Mouse (Mus musculus) heart, embryonic 11.5 days (tissue): ENCODE results near the gene Tunar. TPM values are rescaled to one million over a fixed set of nuclear protein-coding genes. Genes with fewer than 3 reads are reported as not detected.

Source experiments
- ATAC-seq: fragments of 200-750 bp; cut with Nextera tagmentation; replicated peaks from 2 replicates; pipeline ENCODE4 v1.8.0; 2017; ENCODE audit warnings: moderate library complexity; ENCODE audit not compliant: insufficient number of reproducible peaks, low FRiP score, low TSS enrichment
- H3K27ac ChIP-seq: fragments of 300-500 bp; sonication (generic); 2 replicates; pipeline ENCODE4 v1.5.1; 2014; ENCODE audit warnings: mild to moderate bottlenecking, low read depth, low read length
- H3K27me3 ChIP-seq: fragments of 300-500 bp; sonication (generic); 2 replicates; pipeline ENCODE4 v1.6.1; 2014; ENCODE audit warnings: mild to moderate bottlenecking, low read length, mixed read lengths; ENCODE audit not compliant: control insufficient read depth, insufficient read depth
- H3K36me3 ChIP-seq: fragments of 300-500 bp; sonication (generic); 2 replicates; pipeline ENCODE4 v1.6.1; 2014; ENCODE audit warnings: mild to moderate bottlenecking, low read length, moderate library complexity, mixed read lengths; ENCODE audit not compliant: control insufficient read depth, insufficient read depth
- H3K4me1 ChIP-seq: fragments of 300-500 bp; sonication (generic); 2 replicates; pipeline ENCODE4 v1.6.1; 2014; ENCODE audit warnings: low read length; ENCODE audit not compliant: control insufficient read depth, insufficient read depth
- H3K4me2 ChIP-seq: fragments of 300-500 bp; sonication (generic); 2 replicates; pipeline ENCODE4 v1.6.1; 2014; ENCODE audit warnings: mild to moderate bottlenecking, moderate library complexity
- H3K4me3 ChIP-seq: fragments of 300-500 bp; sonication (generic); 2 replicates; pipeline ENCODE4 v1.5.1; 2014; ENCODE audit warnings: low read depth, low read length
- H3K9ac ChIP-seq: fragments of 300-500 bp; sonication (generic); 2 replicates; pipeline ENCODE4 v1.6.1; 2014; ENCODE audit warnings: mild to moderate bottlenecking, low read depth, low read length, moderate library complexity
- H3K9me3 ChIP-seq: fragments of 300-500 bp; sonication (generic); replicated peaks from 2 replicates; pipeline ENCODE4 v1.6.1; 2016; ENCODE audit warnings: low read length; ENCODE audit not compliant: control insufficient read depth
- WGBS: fragments of 180-500 bp; shearing (Covaris S2); extraction: QIAGEN DNeasy Blood & Tissue Kit; methylation state at CpG from one replicate; pipeline ENCODE4 v1.1.7; 2014; ENCODE audit not compliant: insufficient replicate concordance; 5-methylcytosine and 5-hydroxymethylcytosine counted together
- polyA plus RNA-seq: library from polyadenylated mRNA; unstranded; fragments of >200 nt; fragmentation: Nextera tagmentation; extraction: Ambion mirVana; gene quantifications from 2 replicates; pipeline ENCODE4 v1.2.1, GENCODE M21; 2014

Gene Tunar
- polyA plus RNA-seq, 1 experiment from 2014 or later = 0.14 TPM

DNA sequence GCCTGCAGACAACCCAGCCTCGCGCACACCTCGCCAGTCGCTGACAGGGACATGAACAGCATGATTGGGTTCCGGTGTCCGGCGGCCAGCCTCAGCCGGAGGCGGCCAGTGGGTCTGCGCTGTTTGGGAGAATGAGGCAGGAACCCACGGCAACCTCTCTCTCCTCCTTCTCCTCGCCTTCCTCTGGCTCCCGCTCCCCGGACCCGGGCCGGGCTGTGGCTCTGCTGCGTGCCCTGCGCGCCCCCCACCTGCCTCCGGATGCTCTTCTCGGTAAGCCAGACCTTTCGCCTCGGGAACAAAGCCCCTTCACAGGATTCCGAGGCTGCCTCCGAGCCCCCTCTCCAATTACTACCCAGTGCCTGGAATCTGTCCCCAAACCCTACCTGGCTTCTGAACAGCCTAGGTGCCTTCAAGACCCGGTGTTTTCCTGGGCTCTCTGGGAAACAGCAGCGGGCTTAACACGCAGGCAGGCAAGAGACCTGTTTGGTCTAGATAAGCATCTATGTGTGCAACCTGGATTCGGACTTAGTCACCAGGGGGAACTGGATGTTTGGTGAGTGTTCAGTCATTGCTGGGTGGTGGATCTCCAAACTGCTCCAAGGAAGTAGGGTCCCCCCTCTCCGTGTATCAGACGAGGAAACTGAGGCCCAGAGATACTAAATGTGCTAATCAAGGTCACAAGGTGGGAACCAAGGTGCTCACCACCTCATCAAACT, 3.8 kb downstream of the Tunar start:
- Histone ChIP-seq H3K9me3 (no peaks in the 10 kb centered on the region), H3K4me1 (peaks cover 6% of the 10 kb centered on the region; the same call in 1 of the 2 replicates), H3K27me3 (peaks cover 54% of the 10 kb centered on the region), H3K9ac (0 out of 2 replicates have a peak overlapping the region, but pooled peaks have one; percentile 7), H3K4me3 (peak overlapping the region; percentile 48), H3K27ac (no peak overlapping the region), H3K4me2 (peak overlapping the region; percentile 98), H3K36me3 (no peaks in the 10 kb centered on the region)
- no peak for ATAC-seq
- 3% methylated on average over 31 of the region's 31 CpGs for WGBS

DNA sequence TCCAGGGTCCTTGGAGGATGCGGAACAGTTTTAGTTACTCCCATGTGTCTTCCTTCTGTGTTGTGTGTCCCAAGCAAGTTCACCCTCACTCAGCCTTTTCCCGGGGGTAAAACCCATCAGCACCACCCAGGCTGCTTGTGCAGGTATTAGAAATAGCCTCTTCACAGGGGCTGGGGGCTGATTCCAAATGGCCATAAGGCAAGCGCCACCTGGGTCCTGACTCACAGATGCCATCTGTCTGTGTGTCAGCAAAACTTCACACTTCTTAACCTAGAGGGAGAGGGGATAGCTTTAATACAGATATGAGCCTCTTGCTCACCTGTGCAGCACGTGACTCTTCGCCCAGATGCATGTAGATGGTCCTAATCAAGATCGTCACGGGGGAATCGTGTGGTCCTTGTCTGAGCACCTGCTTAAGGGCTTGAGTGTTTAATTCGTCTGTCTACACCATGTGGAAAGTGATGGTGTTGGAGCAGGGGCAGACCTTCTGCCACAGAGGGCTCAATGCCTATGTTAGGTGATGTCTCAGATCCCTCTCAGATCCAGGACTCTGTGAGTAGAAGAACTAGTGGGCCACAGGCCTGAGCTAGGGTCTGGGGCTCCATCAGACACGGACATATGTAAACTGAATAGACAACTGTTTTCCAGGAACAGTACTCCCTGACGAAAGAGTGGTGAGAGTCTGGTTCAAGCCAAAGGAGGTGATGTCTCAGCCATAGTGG, 4.7 kb downstream of the Tunar start:
- no peaks in the 10 kb centered on the region for H3K9me3 ChIP-seq
- H3K9ac ChIP-seq = no peak overlapping the region
- no peaks in the 10 kb centered on the region for H3K36me3 ChIP-seq
- WGBS = 69% methylated on average over 11 of the region's 11 CpGs
- no peak for ATAC-seq
- H3K4me2 ChIP-seq = no peak overlapping the region
- H3K4me3 ChIP-seq = no peak overlapping the region
- H3K4me1 ChIP-seq = peaks cover 6% of the 10 kb centered on the region; the same call in 1 of the 2 replicates
- H3K27ac ChIP-seq = no peak overlapping the region
- peaks cover 58% of the 10 kb centered on the region for H3K27me3 ChIP-seq

DNA sequence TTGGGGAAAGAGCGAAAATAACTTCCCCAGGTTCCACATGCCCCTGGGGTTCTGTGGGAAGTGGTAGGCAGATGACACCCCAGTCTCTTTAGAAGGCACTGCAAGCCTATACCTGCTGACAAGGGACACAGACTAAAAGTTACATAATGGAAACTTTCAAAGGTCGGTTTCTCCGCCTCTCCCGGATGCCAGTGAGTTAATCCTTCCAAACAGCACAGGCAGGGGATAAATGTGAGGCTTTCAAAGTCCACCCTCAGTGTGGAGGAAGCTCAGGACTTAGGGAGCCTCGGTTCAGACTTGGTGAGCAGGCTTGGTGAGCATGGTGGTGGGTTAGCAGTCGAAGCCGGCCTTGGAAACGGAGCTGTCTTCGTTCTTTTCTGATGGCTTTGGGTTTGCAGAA, 7.9 kb downstream of the Tunar start:
- Histone ChIP-seq H3K9me3 (no peaks in the 10 kb centered on the region), H3K9ac (no peak overlapping the region), H3K4me1 (peaks cover 2% of the 10 kb centered on the region; the same call in 1 of the 2 replicates), H3K4me3 (no peak overlapping the region), H3K36me3 (no peaks in the 10 kb centered on the region), H3K27me3 (peaks cover 45% of the 10 kb centered on the region), H3K27ac (no peak overlapping the region), H3K4me2 (no peak overlapping the region)
- ATAC-seq = no peak
- WGBS = 49% methylated on average over 9 of the region's 9 CpGs

DNA sequence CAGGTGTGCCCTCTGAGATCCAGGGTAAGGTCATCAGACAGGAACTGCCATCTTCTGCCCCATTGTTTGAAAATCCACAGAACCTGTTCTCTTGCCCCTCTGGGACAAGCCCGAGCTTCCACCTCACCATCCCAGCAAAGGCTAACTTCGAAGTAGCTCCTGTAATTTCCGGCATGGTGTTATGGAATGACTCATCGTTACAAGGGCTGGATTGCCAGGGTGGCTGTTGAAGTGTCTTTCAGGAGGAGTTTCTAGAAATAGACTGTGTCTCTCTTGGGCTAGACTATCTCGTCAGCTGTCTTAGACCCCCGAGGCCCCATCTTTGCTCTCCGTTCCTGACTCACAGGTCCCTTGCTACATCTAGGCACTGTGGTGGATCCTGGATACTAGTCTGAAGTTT, 10.8 kb downstream of the Tunar start:
- Histone ChIP-seq H3K4me1 (no peaks in the 10 kb centered on the region), H3K4me3 (no peak overlapping the region), H3K36me3 (no peaks in the 10 kb centered on the region), H3K9me3 (no peaks in the 10 kb centered on the region), H3K27ac (no peak overlapping the region), H3K27me3 (peaks cover 16% of the 10 kb centered on the region), H3K9ac (no peak overlapping the region), H3K4me2 (no peak overlapping the region)
- 47% methylated on average over 7 of the region's 7 CpGs for WGBS
- no peak for ATAC-seq

DNA sequence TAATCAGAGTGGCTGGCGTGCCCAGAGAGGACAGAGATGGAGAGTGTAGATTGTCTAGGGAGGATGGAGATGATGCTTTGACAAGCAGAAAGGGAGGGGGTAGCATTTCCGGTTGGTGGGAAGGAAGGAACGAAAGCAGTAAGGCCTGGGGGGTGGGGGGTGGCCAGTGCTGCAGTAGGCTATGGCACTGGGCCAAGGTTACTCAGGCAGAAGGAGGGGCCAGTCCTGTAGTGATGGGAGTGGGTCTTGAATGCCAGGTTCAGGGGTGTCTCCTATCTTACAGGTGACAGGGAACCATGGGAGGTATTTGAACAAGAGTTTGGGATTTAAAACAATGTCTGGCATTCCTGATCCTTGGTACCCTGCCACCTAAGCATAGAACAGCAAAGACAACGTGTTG, 13.2 kb downstream of the Tunar start:
- H3K27ac ChIP-seq = no peak overlapping the region
- H3K27me3 ChIP-seq = peaks cover 10% of the 10 kb centered on the region
- 64% methylated on average over 4 of the region's 4 CpGs for WGBS
- H3K36me3 ChIP-seq = no peaks in the 10 kb centered on the region
- no peak for ATAC-seq
- H3K4me3 ChIP-seq = no peak overlapping the region
- no peak overlapping the region for H3K9ac ChIP-seq
- H3K9me3 ChIP-seq = no peaks in the 10 kb centered on the region
- no peaks in the 10 kb centered on the region for H3K4me1 ChIP-seq
- H3K4me2 ChIP-seq = no peak overlapping the region

DNA sequence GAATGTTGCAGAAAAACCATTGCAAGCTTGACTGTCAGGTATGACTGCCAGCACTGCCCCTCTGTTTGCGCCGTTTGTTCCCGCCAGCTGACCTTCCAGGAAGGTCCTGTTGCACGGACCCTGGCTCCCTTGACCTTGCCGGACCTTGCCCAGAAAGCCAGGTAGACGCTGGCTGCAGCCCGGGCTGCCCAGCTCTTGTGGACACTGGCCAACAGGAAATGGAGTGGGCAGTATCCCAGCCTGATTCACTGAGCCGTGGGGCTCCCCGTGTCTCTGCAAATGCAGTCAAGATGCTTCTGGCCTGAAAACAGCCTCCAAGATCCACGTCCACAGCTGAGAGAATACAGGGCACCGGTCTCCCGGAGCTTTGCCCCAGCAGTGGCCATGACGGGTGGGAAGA, 13.6 kb downstream of the Tunar start:
- H3K9me3 ChIP-seq = no peaks in the 10 kb centered on the region
- H3K36me3 ChIP-seq = no peaks in the 10 kb centered on the region
- no peak for ATAC-seq
- 82% methylated on average over 13 of the region's 13 CpGs for WGBS
- H3K27me3 ChIP-seq = peaks cover 10% of the 10 kb centered on the region
- no peaks in the 10 kb centered on the region for H3K4me1 ChIP-seq
- no peak overlapping the region for H3K4me2 ChIP-seq
- no peak overlapping the region for H3K4me3 ChIP-seq
- no peak overlapping the region for H3K9ac ChIP-seq
- no peak overlapping the region for H3K27ac ChIP-seq

DNA sequence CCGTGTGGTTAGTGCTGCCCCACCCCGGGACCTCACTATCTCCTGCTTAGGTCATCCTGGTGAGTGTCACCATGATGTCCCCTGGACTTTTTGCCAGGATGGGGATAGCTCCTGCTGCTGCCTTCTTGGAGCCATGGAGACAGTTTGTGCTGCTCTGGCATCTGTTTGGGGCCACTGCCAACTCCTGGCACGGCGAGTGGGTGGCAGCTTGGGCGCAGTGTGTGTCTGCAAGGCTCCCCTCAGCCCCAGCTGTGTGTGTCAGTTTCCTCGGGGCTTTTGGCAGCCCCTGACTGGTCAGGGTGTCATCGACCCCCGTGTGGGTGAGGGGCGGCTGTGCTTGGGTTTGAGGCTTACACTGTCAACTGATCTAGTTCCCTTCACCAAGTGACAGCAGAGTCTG, 20.6 kb downstream of the Tunar start:
- 75% methylated on average over 9 of the region's 9 CpGs for WGBS
- H3K36me3 ChIP-seq = no peaks in the 10 kb centered on the region
- H3K4me1 ChIP-seq = no peaks in the 10 kb centered on the region
- H3K27ac ChIP-seq = no peak overlapping the region
- H3K9me3 ChIP-seq = no peaks in the 10 kb centered on the region
- peaks cover 8% of the 10 kb centered on the region; the same call in 1 of the 2 replicates for H3K27me3 ChIP-seq
- no peak for ATAC-seq
- H3K4me3 ChIP-seq = no peak overlapping the region
- H3K4me2 ChIP-seq = no peak overlapping the region
- H3K9ac ChIP-seq = no peak overlapping the region

DNA sequence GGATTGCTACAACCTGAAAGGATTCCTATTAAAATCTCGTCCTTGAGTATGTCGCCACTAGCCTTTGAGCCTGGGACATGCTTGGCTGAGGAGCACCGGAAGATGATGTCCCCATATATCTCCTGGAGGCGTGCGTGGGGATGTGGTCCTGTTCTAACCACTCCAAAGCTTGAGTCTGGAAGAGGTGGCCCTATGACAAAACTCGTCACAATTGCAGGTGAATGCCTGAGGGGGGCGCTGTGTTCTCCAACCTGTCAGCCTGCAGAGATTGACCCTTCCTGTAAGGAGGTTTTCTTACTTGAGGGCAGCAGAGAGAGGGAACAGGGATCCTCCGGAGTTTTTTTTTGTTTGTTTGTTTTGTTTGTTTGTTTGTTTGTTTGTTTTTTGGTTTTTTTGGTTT, 21.1 kb downstream of the Tunar start:
- no peak for ATAC-seq
- no peaks in the 10 kb centered on the region for H3K9me3 ChIP-seq
- no peak overlapping the region for H3K9ac ChIP-seq
- H3K36me3 ChIP-seq = no peaks in the 10 kb centered on the region
- H3K4me1 ChIP-seq = no peaks in the 10 kb centered on the region
- H3K4me3 ChIP-seq = no peak overlapping the region
- peaks cover 8% of the 10 kb centered on the region; the same call in 1 of the 2 replicates for H3K27me3 ChIP-seq
- 72% methylated on average over 8 of the region's 8 CpGs for WGBS
- H3K27ac ChIP-seq = no peak overlapping the region
- H3K4me2 ChIP-seq = no peak overlapping the region
